Mouse (Mus musculus) hindbrain, embryonic 11.5 days (tissue): ENCODE measurements around the gene Dennd2d. TPM values are rescaled to one million over a fixed set of nuclear protein-coding genes. Genes with fewer than 3 reads are reported as not detected.

Experiments
- ATAC-seq: fragments of 200-750 bp; cut with Nextera tagmentation; 2 replicates; pipeline ENCODE4 v1.8.0; 2017; ENCODE audit warnings: mild to moderate bottlenecking, moderate TSS enrichment, moderate library complexity; ENCODE audit not compliant: low FRiP score
- DNase-seq: peaks from one replicate; pipeline ENCODE4 v3.0.0-alpha.2; 2015; ENCODE audit warnings: low spot score
- H3K27ac ChIP-seq: fragments of 300-500 bp; sonication (generic); 2 replicates; pipeline ENCODE4 v1.5.1; 2014; ENCODE audit warnings: mild to moderate bottlenecking, low read depth, low read length
- H3K27me3 ChIP-seq: fragments of 300-500 bp; sonication (generic); 2 replicates; pipeline ENCODE4 v1.6.1; 2014; ENCODE audit warnings: mild to moderate bottlenecking, low read length, moderate library complexity, mixed read lengths; ENCODE audit not compliant: control insufficient read depth, insufficient read depth
- H3K36me3 ChIP-seq: fragments of 300-500 bp; sonication (generic); 2 replicates; pipeline ENCODE4 v1.6.1; 2014; ENCODE audit warnings: mild to moderate bottlenecking, low read length, moderate library complexity, mixed read lengths; ENCODE audit not compliant: control insufficient read depth, insufficient read depth
- H3K4me1 ChIP-seq: fragments of 300-500 bp; sonication (generic); replicated peaks from 2 replicates; pipeline ENCODE4 v1.6.1; 2014; ENCODE audit warnings: low read length, mixed read lengths; ENCODE audit not compliant: control insufficient read depth, insufficient read depth
- H3K4me2 ChIP-seq: fragments of 300-500 bp; sonication (generic); replicated peaks from 2 replicates; pipeline ENCODE4 v1.6.1; 2014; ENCODE audit warnings: mild to moderate bottlenecking, low read depth, low read length
- H3K4me3 ChIP-seq: fragments of 300-500 bp; sonication (generic); 2 replicates; pipeline ENCODE4 v1.5.1; 2014; ENCODE audit warnings: low read depth, low read length
- H3K9ac ChIP-seq: fragments of 300-500 bp; sonication (generic); 2 replicates; pipeline ENCODE4 v1.6.1; 2014; ENCODE audit warnings: low read depth, low read length
- H3K9me3 ChIP-seq: fragments of 300-500 bp; sonication (generic); 2 replicates; pipeline ENCODE4 v1.6.1; 2016; ENCODE audit warnings: low read length; ENCODE audit not compliant: control insufficient read depth
- WGBS: fragments of 180-500 bp; shearing (Covaris S2); extraction: QIAGEN DNeasy Blood & Tissue Kit; methylation state at CpG from one replicate; pipeline ENCODE4 v1.1.7; 2014; 5-methylcytosine and 5-hydroxymethylcytosine counted together
- polyA plus RNA-seq: library from polyadenylated mRNA; unstranded; fragments of >200 nt; fragmentation: Nextera tagmentation; extraction: Ambion mirVana; gene quantifications from 2 replicates; pipeline ENCODE4 v1.2.1, GENCODE M21; 2014

Dennd2d gene
- polyA plus RNA-seq, 1 experiment from 2014 or later, result 0.29 TPM

GRCm38 (mm10) chr3:106548971-106549370, 66.8 kb downstream of the Dennd2d start:
- no peaks in the 10 kb centered on the region for H3K4me1 ChIP-seq
- no peak overlapping the region for H3K4me3 ChIP-seq
- H3K27ac ChIP-seq, result no peak overlapping the region
- 44% methylated on average over 3 of the region's 3 CpGs for WGBS
- H3K9me3 ChIP-seq, result no peaks in the 10 kb centered on the region
- DNase-seq (no peak), ATAC-seq (no peak)
- H3K9ac ChIP-seq, result no peak overlapping the region
- H3K27me3 ChIP-seq, result no peaks in the 10 kb centered on the region
- no peaks in the 10 kb centered on the region for H3K36me3 ChIP-seq
- H3K4me2 ChIP-seq, result no peak overlapping the region

Other genes with a start within 250 kb of the Dennd2d start
- gene Chil6, start 76.2 kb upstream of the Dennd2d start, polyA plus RNA-seq, result not detected in 2 replicates
- gene Dram2, start 65.4 kb downstream of the Dennd2d start, polyA plus RNA-seq, result 54.7 and 59.5 TPM in 2 replicates
- gene Cept1, start 65.4 kb downstream of the Dennd2d start, polyA plus RNA-seq, result 42.2 and 42.6 TPM in 2 replicates
- gene Lrif1, start 202.6 kb downstream of the Dennd2d start, polyA plus RNA-seq, result 19.6 and 21.8 TPM in 2 replicates